Mouse (Mus musculus): ENCODE data around the gene Zfp597.

The Zfp597 gene

DNA sequence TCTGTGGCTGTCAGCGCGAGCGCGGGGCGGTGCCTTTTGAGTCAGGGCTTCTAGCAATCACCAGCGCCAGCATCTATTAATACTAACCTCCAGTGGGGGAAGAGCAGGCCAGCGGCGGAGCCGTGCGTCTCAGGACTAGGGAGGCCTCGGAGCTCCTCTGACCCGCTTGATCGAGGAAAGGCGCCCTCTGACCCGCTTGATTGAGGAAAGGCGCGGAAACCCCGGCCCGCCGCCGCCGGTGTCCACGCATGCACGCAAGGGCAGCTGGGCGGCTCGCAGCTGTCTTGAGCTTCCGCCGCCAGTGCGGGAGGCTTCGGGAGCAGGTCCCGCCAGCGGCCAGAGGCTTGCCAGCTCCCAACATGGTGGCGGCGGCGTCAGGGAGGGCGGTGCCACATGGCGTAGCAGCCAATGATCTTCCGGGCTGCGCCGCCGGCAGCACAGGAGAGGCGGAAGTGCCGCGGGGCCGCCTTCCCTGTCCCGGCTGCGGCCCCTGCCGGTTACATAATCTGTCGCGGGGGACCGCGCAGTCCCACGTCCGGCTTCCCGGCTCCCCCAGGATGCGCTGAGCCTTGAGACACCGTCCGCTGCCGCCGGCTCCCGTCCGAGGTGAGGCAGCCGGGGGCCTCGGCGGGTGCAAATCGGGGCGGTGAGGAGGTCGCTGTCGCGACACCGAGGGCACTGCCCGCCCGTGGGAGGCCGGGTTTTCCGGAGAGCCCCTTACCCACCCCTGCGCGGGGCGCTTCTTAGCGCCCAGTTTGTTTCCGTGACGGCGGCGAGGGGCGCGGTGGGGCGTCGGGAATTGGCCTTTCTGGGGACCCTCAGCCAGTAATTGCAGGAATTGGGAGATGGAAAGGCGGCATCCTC lies at the start of gene Zfp597, which contains the start of gene Gm20695:
Gene Zfp597 (minus strand): TSS at position 361 of the 864 bp plus-strand sequence.
Gene Gm20695 (plus strand): TSS at position 448 of the 864 bp plus-strand sequence.
- DNase-seq = peak; percentile 96

DNA sequence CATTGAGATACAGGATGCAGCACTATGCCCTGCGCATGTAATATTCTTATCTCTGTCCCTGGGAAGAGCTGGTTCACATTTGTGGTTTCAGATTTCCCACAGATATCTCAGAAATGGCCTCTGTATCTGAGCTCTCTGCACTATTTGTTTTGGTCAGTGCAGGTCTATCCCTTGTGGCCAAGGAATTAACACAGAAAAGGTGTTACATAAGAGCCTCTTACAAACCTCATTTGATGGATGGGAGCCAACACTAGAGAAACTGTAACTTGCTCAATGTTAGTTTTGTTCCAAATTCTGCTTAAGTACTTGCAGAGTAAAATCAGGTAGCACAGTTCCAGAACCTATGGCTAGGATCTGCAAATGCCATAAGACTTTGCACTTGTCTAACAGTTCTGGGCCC lies 49.7 kb upstream of the Zfp597 start:
- peak; percentile 30 for DNase-seq

- no peak for DNase-seq
Measured at GRCm38 (mm10) chr16:3933536-3933935, 49.2 kb upstream of the Zfp597 start.

DNA sequence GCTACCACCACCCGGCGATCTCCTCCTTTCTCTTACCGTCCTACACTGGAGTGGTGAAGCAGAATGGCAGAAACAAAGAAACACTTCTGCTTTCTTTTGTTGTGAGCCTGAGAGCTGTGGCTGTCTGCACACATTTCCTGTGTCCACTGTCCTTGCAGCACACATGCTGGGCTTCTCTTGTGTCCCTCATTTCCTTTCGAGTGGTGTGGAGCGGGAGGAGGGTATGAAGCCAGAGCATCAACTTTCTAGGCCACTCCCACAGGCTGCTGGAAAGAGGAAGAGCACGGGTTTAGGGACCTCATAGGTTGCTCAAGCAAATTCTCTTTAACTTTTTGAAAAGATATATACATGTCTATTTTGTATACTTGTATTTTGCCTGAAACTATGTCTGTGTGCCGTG lies 44.8 kb upstream of the Zfp597 start:
- peak; percentile 28 for DNase-seq

GRCm38 (mm10) chr16:3928582-3928981 lies 44.2 kb upstream of the Zfp597 start:
- peak; percentile 18 for DNase-seq

DNA sequence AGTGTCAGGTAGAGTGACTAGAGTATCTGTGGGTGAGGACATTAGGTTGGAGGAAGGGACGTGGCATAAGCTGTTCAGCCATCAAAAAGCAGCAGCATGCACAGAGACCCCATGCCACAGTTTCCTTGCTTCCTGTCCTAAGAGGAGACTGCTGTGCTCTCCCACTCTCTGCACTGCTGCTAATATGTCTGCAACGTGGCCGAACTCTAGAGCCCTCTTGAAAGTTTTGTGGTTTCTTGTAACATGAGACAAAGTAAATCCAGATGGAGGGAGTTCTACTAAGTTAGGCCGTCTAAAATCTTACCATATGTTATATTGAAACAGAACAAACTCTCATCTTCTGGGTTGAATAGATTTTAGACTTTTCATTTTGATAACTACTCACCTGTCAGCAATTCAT lies 39.6 kb upstream of the Zfp597 start:
- no peak for DNase-seq

- DNase-seq = no peak
Measured at GRCm38 (mm10) chr16:3923515-3923914, 39.2 kb upstream of the Zfp597 start.

GRCm38 (mm10) chr16:3920756-3921155 lies 36.4 kb upstream of the Zfp597 start:
- DNase-seq = no peak

GRCm38 (mm10) chr16:3909118-3909517 lies 24.8 kb upstream of the Zfp597 start:
- DNase-seq = no peak

- DNase-seq = peak; percentile 96
Measured at GRCm38 (mm10) chr16:3908537-3909111, 24.3 kb upstream of the Zfp597 start, which contains the start of the genes 1700037C18Rik and Cluap1. Gene 1700037C18Rik (minus strand): TSS chr16:3908689. Gene Cluap1 (plus strand): TSS chr16:3908801.

- DNase-seq = no peak
Measured at GRCm38 (mm10) chr16:3907471-3907870, 23.1 kb upstream of the Zfp597 start.

- DNase-seq = no peak
Measured at GRCm38 (mm10) chr16:3896553-3896952, 12.2 kb upstream of the Zfp597 start.

DNA sequence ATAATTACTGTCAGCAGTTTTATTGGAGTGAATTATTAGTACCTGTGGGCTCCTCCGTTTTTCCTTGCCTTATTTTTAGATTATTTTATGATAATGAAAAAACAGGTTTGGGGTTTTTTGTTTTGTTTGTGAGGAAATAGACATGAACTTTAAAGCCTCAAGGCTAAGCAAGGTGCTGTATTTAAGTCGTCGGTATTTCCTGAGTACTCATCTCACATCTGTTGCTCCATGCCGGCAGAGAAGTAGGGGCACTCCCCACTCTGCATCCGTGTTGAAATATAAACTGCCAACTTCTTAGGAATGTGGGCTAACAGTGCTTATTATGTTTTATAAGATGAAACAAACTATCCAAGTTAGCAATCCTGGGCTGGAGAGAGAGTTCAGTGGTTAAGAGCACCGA lies 11.7 kb upstream of the Zfp597 start:
- DNase-seq = no peak

GRCm38 (mm10) chr16:3895173-3895792 lies 10.9 kb upstream of the Zfp597 start:
- peak; percentile 74 for DNase-seq

DNA sequence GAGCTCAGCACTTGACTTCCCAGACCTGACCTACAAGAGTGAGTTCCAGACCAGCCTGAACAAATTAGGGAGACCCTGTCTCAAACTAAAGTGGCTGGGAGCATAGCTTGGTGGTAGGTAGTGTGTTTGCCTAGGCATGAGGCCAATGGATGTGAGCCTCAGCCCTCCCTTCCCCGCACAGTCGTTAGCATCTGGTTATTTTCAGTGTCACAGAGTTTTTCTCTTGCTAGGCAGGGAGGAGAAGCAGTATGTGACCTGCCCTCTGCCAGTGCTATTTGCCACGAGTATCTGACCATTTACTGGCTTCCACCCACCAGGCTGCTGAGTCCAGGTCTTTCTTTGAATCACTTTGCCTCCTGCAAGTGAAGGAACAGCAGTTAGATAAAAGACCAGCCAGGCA lies 9.4 kb upstream of the Zfp597 start:
- no peak for DNase-seq

DNA sequence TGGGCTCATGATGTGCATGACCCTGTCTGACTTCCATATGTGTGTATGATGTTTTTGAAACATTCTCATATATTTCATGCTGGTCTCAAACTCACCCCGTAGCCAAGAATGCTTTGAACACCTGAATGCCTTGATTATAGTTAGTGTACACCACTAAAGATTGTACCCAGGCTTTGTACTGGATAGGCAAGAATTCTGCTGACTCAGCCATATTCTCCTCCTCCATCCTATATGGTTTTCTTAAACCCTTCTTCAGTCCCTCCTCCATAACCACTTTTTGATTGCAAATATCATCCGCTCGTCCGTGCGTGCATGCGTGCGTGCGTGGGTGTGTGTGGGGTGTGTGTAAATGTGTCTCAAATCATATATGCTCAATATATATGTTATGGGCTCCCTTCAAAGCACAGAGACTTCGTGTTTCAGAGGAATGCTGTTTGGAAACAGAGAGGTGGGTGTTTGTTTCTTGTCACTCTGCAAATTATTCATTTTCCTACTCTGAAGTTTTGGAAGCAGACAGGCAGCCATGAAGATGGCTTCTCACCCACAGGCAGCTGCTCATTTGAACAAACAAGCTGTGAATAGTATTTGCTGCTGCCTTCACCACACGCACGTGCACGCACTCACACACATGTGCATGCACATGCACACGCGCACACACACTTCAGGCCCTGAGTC lies 7.4 kb upstream of the Zfp597 start:
- DNase-seq = no peak

GRCm38 (mm10) chr16:3885065-3885670 lies 807 bp upstream of the Zfp597 start:
- DNase-seq = no peak

DNA sequence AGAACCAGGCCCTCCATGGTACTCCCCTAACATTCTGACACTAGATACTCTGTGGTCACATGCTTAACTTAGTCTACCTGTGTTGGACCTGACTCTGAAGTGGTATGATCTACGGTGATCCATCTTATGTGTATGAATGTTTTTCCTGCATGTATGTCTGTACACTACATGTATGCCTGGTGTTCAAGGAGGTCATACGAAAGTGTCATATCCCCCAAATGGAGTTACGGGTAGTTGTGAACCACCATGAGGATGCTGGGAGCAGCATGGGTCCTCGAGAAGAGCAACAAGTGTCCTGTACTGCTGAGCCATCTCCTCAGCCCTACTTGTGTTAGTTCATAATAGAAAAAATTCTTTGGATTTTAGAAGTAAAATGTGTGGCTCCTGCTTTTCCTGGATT lies 8.0 kb downstream of the Zfp597 start:
- no peak for DNase-seq

- peak; percentile 96 for DNase-seq
Measured at GRCm38 (mm10) chr16:3872216-3873047, 11.9 kb downstream of the Zfp597 start, which contains the start of gene Naa60. Gene Naa60 (plus strand): TSS chr16:3872375.

GRCm38 (mm10) chr16:3871815-3872214 lies 12.5 kb downstream of the Zfp597 start:
- no peak for DNase-seq

- no peak for DNase-seq
Measured at GRCm38 (mm10) chr16:3859254-3859653, 25.1 kb downstream of the Zfp597 start.

DNA sequence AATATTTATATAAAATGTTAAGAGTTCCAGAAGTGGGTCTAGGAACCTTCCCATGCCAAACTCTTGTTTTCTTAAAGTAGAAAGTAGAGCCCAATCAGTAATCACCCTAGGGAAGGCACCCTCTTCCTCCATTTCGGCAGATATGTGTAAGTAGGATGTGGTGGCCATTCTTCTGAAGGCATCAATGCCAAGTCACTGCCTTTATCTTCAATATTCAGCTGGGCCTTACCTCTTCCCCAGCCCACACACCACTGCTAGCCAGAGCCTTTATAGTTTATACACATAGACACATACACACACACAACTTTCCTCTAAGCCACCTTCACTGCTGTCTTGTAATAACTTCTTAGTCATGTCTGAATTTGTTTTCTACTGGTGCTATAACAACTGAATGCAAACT lies 28.6 kb downstream of the Zfp597 start:
- no peak for DNase-seq

All from lung, postnatal 10 days (tissue).